Mouse (Mus musculus): ENCODE data around the gene Tmem59l. TPM values are rescaled to one million over a fixed set of nuclear protein-coding genes. Genes with fewer than 3 reads are reported as not detected.

Gene Tmem59l
- total RNA-seq, 4 experiments from 2014 or later, result not detected

GRCm38 (mm10) chr8:70489576-70489975 lies 2.4 kb upstream of the Tmem59l start:
- DNase-seq (ENCODE audit: low spot score in 2 of 2), result no peak

- DNase-seq (ENCODE audit: low spot score in 2 of 2), result no peak
These were observed 1.8 kb upstream of the Tmem59l start for GRCm38 (mm10) chr8:70488931-70489470.

- DNase-seq (ENCODE audit: low spot score in 2 of 2), result no peak
These were observed 1.0 kb upstream of the Tmem59l start for GRCm38 (mm10) chr8:70487993-70488796.

- DNase-seq (ENCODE audit: low spot score in 2 of 2), result no peak
These were observed 922 bp downstream of the Tmem59l start for GRCm38 (mm10) chr8:70486191-70486681.

GRCm38 (mm10) chr8:70482943-70483342 lies 4.2 kb downstream of the Tmem59l start:
- no peak for DNase-seq (ENCODE audit: low spot score in 2 of 2)

GRCm38 (mm10) chr8:70481908-70482307 lies 5.2 kb downstream of the Tmem59l start:
- DNase-seq (ENCODE audit: low spot score in 2 of 2), result no peak

- no peak for DNase-seq (ENCODE audit: low spot score in 2 of 2)
These were observed 9.7 kb downstream of the Tmem59l start for GRCm38 (mm10) chr8:70477269-70477982.

GRCm38 (mm10) chr8:70476333-70477268 lies 10.6 kb downstream of the Tmem59l start, which contains the start of gene Klhl26:
TSS of gene Klhl26 (minus strand) at chr8:70476968.
- peak; percentile 94 to 95 for DNase-seq (ENCODE audit: low spot score in 2 of 2)

GRCm38 (mm10) chr8:70471856-70472255 lies 15.3 kb downstream of the Tmem59l start:
- no peak for DNase-seq (ENCODE audit: low spot score in 2 of 2)

GRCm38 (mm10) chr8:70469938-70470337 lies 17.2 kb downstream of the Tmem59l start:
- DNase-seq (ENCODE audit: low spot score in 2 of 2), result no peak

- DNase-seq (ENCODE audit: low spot score in 2 of 2), result no peak
These were observed 17.8 kb downstream of the Tmem59l start for GRCm38 (mm10) chr8:70469295-70469916.

GRCm38 (mm10) chr8:70468733-70469132 lies 18.4 kb downstream of the Tmem59l start:
- DNase-seq (ENCODE audit: low spot score in 2 of 2), result no peak

GRCm38 (mm10) chr8:70467907-70468306 lies 19.3 kb downstream of the Tmem59l start:
- no peak for DNase-seq (ENCODE audit: low spot score in 2 of 2)

GRCm38 (mm10) chr8:70467229-70467725 lies 19.9 kb downstream of the Tmem59l start:
- peak in 1 of 2 experiments; percentile 40 for DNase-seq (ENCODE audit: low spot score in 2 of 2)

GRCm38 (mm10) chr8:70466771-70467170 lies 20.4 kb downstream of the Tmem59l start:
- DNase-seq (ENCODE audit: low spot score in 2 of 2), result peak; percentile 68 to 69

- peak in 1 of 2 experiments; percentile 49 for DNase-seq (ENCODE audit: low spot score in 2 of 2)
These were observed 20.9 kb downstream of the Tmem59l start for GRCm38 (mm10) chr8:70466305-70466704.

- no peak for DNase-seq (ENCODE audit: low spot score in 2 of 2)
These were observed 21.5 kb downstream of the Tmem59l start for GRCm38 (mm10) chr8:70465701-70466100.

- no peak for DNase-seq (ENCODE audit: low spot score in 2 of 2)
These were observed 23.0 kb downstream of the Tmem59l start for GRCm38 (mm10) chr8:70464162-70464561.

GRCm38 (mm10) chr8:70463306-70463705 lies 23.9 kb downstream of the Tmem59l start:
- DNase-seq (ENCODE audit: low spot score in 2 of 2), result peak in 1 of 2 experiments; percentile 53

GRCm38 (mm10) chr8:70462516-70462813 lies 24.7 kb downstream of the Tmem59l start:
- DNase-seq (ENCODE audit: low spot score in 2 of 2), result no peak
